8 mouse cellular contexts compared by ENCODE assay signal in the genomic region with DNA sequence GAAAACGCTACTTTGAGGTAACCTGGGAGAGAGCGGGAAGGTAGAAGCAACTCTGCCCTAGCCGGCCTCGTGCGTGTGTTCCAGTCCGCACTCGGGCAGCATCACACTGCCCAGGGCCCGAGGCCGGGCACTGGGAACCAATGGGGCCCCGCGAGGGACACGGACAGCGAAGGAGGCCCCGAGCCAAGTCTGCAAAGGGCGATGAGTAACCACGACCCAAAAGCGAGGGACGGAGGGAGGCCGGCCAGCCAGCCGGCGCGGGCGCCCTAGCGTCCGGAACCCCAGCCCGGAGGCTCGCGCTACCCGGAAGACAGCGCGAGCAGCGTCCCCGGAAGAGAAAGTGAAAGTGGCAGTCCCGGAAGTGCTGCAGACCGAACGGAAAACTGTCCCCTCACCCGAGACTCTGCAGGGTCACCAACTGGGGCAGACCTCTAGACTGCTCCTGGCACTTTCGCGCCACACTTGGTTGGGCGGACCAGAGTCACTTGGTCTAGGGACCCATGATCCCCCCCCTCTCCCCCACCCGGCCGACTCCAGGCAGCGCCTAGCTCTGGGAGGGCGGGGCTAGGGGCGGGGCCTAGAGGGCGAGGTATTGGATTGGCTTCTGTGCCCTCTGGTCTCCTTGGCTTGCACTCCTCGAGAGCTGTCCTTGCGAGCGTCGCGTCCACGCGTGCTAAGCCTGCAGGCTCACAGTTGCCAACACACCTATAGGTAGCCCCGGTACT. TPM values are rescaled to one million over a fixed set of nuclear protein-coding genes. Genes with fewer than 3 reads are reported as not detected.
DNase-seq lines count a peak whose midpoint lies in the region; ATAC-seq and TF ChIP-seq lines count a peak whose summit lies in the region.

Rbck1 (minus strand) TSS at position 553 of the 725 bp plus-strand sequence.

- TF ChIP-seq EP300 in lung, postnatal 0 days (IDR thresholded peaks at IDR 0.05) = no peak

- peak within 1 kb of the TSS; percentile 64 for H3K27ac ChIP-seq in cerebellum, adult 2 months (ENCODE audit: insufficient read depth, low read length)
- peak within 1 kb of the TSS; percentile 91 for H3K27ac ChIP-seq in hindbrain, embryonic 10.5 days
- peak within 1 kb of the TSS; percentile 95 for H3K27ac ChIP-seq in lung, postnatal 0 days (ENCODE audit: low read length)

- peaks cover 3% of the 10 kb centered on the region; the same call in 1 of the 2 replicates for H3K4me1 ChIP-seq in cerebellum, adult 2 months (ENCODE audit: control insufficient read depth, insufficient read depth, low read length)
- peaks cover 35% of the 10 kb centered on the region for H3K4me1 ChIP-seq in hindbrain, embryonic 10.5 days (replicated peaks)
- peaks cover 11% of the 10 kb centered on the region; the same call in 1 of the 2 replicates for H3K4me1 ChIP-seq in lung, postnatal 0 days (ENCODE audit: insufficient read depth, low read depth, low read length)

- H3K4me2 ChIP-seq in lung, postnatal 0 days (replicated peaks; ENCODE audit: low read depth, low read length) = peak within 1 kb of the TSS; percentile 75

- peak; percentile 76 for DNase-seq in MEL-GATA-1-ER (ENCODE audit: extremely low read depth, low read depth)
- DNase-seq in cerebellum, adult 2 months = peak; percentile 92 to 93
- peak; percentile 93 for DNase-seq in hindbrain, embryonic 10.5 days (ENCODE audit: low spot score)
- peak; percentile 92 for DNase-seq in layer of hippocampus, adult 9-11 months
- DNase-seq in lung, postnatal 0 days (ENCODE audit: low spot score) = peak; percentile 97
- DNase-seq in ovary, postnatal 14 days (ENCODE audit: low spot score) = peak; percentile 79
- peak; percentile 87 for DNase-seq in thymus, postnatal 14 days

- no peaks in the 10 kb centered on the region for H3K9me3 ChIP-seq in hindbrain, embryonic 10.5 days
- H3K9me3 ChIP-seq in lung, postnatal 0 days (ENCODE audit: low read length) = no peaks in the 10 kb centered on the region

- H3K9ac ChIP-seq in lung, postnatal 0 days (replicated peaks; ENCODE audit: low read depth) = peak within 1 kb of the TSS; percentile 73

- under 1% methylated on average over 54 of the region's 54 CpGs for WGBS in cerebellum, adult 2 months
- WGBS in hindbrain, embryonic 10.5 days = under 1% methylated on average over 54 of the region's 54 CpGs
- WGBS in lung, postnatal 0 days = under 1% methylated on average over 53 of the region's 54 CpGs

- peak; percentile 95 for ATAC-seq in frontal cortex, adult (ENCODE audit: low TSS enrichment)
- ATAC-seq in lung, postnatal 0 days = peak; percentile 92

- no peak; the same call in 1 of the 2 replicates for TF ChIP-seq CTCF in cerebellum, adult 2 months (IDR thresholded peaks at IDR 0.05; ENCODE audit: borderline replicate concordance, insufficient read depth, low read depth, low read length)
- no peak; the same call in 1 of the 2 replicates for TF ChIP-seq CTCF in lung, postnatal 0 days (IDR thresholded peaks at IDR 0.05)

- peak; percentile 92 for TF ChIP-seq POLR2A in cerebellum, adult 2 months (IDR thresholded peaks at IDR 0.05; ENCODE audit: borderline replicate concordance, insufficient read depth, low read length)

- H3K36me3 ChIP-seq in hindbrain, embryonic 10.5 days = peaks cover 34% of the 10 kb centered on the region
- H3K36me3 ChIP-seq in lung, postnatal 0 days (ENCODE audit: insufficient read depth, low read length) = no peaks in the 10 kb centered on the region

- peak within 1 kb of the TSS; percentile 65 for H3K4me3 ChIP-seq in cerebellum, adult 2 months (replicated peaks; ENCODE audit: insufficient read depth, low read depth, low read length)
- H3K4me3 ChIP-seq in hindbrain, embryonic 10.5 days = peak within 1 kb of the TSS; percentile 90
- H3K4me3 ChIP-seq in lung, postnatal 0 days (ENCODE audit: low read depth, low read length) = peak within 1 kb of the TSS; percentile 72

- no peaks in the 10 kb centered on the region for H3K27me3 ChIP-seq in cerebellum, adult 2 months (ENCODE audit: control insufficient read depth, insufficient read depth, low read length)
- peaks cover 4% of the 10 kb centered on the region; the same call in 1 of the 2 replicates for H3K27me3 ChIP-seq in hindbrain, embryonic 10.5 days (ENCODE audit: insufficient read depth, poor library complexity, severe bottlenecking)
- H3K27me3 ChIP-seq in lung, postnatal 0 days (replicated peaks; ENCODE audit: insufficient read depth, low read length) = no peaks in the 10 kb centered on the region

RNA-seq across cellular contexts. Expression of gene Rbck1, which starts in this region (rescaled TPM):
- polyA plus RNA-seq in cerebellum, adult 2 months (2012; rRNA removed) = 205 and 208 TPM in 2 replicates
- polyA plus RNA-seq in hindbrain, embryonic 10.5 days (2016; fragmentation: Nextera tagmentation; extraction: Ambion mirVana) = 91.4 and 93.2 TPM in 2 replicates
- 67.9 and 74.4 TPM in 2 replicates for polyA plus RNA-seq in lung, postnatal 0 days (2015; fragmentation: Nextera tagmentation; extraction: Ambion mirVana)

Comparison
In these comparisons a context has a peak if more than half of its experiments do, and no peak if none do; other contexts are left out.
1. Peak in every context shown above with its lines: DNase-seq, ATAC-seq, H3K4me3 ChIP-seq and H3K27ac ChIP-seq.